Mouse (Mus musculus): ENCODE data around the gene Mta3.
A peak's percentile ranks its signal among the peaks of the same experiment; 100 is the strongest.

Gene Mta3

DNA sequence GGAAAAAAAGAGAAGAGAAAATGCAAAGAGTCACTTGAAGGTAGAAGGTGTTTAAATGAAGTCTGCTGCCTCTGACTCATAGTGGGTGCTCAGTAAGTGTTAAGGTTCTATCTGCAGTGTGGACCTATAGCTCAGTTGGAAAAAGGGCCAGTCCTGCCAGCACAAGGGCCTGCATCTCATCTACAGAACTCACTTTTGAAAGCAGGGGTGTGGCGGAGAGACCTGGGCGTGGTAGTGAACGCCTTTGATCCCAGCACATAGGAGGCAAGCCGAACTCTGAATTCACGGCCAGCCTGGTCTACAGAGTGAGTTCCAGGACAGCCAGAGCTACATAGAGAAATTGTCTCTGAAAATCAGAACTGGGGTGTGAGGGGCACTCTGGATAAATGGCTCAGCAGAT is 104.3 kb downstream of the Mta3 start:
- no peak for DNase-seq (ENCODE audit: low read depth)

DNA sequence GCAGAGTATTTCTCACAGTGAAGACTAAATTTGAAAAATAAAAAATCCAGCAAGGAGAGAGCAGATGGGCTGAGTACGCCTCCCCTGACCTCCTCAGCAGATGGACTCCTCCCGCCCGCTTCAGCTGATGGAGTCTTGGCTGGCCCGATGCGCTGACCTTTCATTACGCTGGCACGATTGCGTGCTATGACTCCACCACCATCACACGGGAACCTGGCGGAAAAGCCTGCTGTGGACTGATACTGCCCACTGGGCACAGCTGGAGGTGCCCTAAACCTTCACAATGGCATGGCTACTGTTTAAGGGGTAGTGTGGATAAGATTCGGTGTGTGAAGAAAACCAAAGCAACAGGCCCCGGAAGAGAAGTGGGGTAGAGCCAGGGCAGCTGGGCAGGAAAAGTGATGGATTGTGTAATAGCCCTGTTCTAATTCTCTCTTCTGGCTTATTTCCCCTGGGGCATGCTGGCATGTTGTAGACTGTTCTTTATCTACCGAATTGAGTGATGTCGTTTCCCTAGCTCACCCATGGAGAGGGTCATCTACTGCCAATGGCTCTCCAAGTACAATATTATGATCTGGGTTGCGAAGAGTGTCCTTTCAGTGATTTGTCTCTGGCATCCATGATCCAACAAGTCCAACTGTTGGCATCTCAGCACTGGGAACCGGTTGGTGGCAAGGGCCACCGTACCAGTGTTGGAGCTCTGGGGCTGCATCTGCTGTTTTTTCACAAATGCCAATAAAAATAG is 106.4 kb downstream of the Mta3 start:
- no peak for DNase-seq (ENCODE audit: low read depth)

DNA sequence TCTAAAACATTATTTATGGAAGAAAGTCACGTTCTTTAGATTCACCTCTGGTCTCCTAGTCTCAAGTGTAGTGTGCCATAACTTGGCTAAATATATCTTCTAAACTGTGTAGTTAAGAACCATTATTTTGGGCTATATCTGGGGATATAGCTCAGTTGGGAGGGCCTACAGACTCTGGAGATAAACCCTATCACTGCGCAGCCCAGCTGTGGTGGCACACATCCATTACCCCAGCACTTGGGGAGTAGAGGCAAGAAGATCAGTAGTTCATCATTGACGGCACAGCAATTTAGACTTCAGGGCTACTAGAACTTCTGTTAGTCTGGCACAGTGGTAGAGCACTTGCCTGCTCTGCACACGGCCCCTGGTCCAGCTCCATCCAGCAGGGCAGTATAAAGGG is 107.1 kb downstream of the Mta3 start:
- no peak for DNase-seq (ENCODE audit: low read depth)

DNA sequence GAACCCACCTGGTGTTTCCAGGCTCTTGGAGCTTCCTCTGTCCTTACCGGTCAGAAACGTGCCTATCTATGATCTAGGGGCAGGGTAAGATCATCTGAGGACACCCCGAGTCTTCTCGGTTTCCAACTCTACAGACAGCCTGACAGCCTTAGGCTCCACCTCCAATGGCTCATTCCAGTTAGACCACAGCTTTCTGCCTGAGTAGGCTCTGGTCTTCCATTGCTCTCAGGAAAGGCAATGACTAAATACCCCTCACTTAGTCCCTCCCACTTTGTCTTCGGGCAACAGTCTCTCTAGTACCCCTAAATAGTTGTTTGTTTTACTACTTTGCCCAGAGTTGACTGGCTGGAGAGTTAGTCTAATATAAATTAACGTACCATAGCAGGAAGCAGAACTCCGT is 111.0 kb downstream of the Mta3 start:
- no peak for DNase-seq (ENCODE audit: low read depth)

DNA sequence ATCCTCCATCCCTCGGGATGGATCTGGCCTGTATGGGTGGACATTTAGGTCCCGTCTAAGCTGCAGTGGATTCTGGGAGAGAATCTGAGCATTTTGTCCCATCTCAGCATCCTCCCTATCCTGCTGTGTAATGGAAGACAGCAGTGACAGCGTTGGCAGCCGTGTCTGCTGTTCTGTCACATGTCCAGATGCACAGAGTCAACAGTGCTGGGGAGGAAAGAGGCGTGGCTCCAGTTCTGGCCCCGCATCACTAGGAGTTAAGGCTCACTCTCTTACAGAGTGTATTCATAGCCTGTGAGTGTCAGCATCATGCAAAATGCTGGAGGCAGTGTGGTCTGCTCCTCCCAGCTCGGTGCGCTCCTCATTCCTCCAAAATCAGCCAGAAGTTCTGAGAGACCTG is 113.5 kb downstream of the Mta3 start:
- no peak for DNase-seq (ENCODE audit: low read depth)

DNA sequence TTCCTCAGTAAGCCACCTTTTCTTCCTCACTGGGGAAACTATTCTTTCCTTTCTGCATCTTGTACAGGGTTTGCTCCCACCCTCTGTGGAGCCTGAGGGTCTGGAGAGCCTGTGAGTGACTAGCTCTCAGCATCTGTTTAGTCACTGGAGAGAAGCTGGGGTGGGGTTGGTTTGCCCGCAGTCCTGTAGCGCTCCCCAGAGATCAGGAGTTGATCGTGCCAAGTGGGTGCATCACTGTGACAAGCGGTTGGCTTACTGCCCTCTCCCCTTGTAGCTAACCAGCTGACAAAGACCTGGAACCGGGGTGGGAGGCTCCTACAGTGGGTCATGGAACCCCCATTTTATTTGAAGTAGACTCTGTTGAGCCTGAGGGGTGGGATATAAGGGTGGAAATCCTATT is 114.7 kb downstream of the Mta3 start:
- DNase-seq (ENCODE audit: low read depth): no peak

DNA sequence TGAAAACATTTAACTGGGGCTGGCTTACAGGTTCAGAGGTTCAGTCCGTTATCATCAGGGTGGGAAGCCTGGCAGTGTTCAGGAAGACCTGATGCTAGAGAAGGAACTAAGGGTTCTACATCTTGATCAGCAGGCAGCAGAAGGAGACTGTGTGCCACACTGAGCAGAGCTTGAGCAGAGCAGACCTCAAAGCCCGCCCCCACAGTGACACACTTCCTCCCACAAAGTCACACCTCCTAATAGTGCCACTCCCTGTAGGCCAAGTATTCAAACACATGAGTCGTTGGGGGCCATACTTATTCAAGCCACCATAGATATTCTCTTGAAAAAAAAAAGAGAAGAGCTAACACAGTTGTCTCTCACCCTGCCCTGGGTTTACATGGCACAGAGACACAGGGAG is 115.9 kb downstream of the Mta3 start:
- peak; percentile 25 for DNase-seq (ENCODE audit: low read depth)

DNA sequence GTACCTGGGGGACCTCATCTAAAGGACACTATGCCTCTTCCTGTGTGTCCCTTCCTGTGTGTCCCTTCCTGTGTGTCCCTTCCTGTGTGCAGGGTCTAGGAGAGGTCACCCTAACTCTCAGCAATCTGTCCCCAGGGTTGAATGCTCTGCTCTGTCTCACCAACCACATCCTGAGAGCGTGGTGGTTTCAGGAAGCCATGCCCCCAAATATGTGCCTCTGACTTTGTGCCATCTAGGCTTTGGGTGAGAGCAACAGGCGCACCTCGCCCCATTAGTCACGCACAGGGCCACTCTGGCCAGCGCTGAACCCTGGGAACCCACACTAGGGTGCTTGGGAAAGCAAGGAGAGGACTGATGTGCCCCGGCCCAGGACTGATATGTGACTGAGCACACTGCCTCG is 117.9 kb downstream of the Mta3 start:
- peak; percentile 41 for DNase-seq (ENCODE audit: low read depth)

DNA sequence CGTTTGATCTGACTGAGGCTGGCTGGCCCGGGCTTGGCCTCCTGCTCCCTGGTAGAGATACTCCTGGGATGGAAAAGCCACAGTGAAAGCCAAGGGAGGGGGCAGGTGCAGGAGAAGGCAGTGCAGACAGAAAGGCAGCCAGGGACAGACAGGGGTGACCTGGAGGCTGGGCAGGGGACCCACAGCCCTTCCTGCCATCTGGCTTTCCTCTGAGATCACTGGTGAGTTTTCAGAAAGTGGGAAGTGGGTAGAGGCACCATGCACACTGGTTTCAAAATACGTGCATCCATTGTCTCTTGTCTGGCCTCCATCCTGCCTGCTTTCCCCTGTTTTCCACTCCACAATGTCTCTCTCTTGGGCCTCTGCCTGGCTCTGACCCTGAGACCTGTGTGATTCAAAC is 123.4 kb downstream of the Mta3 start:
- no peak for DNase-seq (ENCODE audit: low read depth)

DNA sequence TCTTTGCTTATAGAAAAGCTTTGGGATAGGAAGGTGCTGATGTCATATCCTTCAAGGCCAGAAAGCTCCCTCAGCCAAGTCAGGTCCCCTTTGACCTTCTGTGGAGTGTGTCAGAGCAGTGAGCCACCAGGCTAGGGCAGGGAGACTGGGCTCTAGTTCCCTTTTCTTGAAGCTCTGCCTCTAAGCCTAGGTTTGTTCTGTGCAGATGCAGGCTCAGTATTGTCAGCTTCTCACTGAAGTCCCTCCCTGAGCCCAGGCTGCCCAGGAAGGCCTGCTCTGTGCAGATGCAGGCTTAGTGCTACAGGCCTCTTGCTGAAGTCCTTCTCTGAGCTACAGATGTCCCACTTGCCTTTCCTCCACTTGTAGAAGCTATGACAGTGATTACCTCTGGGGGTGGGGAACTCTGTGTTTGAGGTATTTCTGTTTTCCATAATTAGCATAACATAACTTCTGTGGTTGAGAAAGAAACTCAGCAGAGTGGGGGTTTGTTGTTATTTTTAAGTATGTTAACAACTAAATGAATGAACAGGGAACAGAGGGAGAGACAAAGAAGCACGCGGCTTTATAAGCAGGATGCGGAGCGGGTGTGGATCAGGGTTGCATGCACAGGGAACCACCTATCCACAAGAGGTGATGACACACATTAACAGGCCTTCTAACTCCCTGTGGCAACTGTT is 124.8 kb downstream of the Mta3 start:
- DNase-seq (ENCODE audit: low read depth): peak; percentile 52

DNA sequence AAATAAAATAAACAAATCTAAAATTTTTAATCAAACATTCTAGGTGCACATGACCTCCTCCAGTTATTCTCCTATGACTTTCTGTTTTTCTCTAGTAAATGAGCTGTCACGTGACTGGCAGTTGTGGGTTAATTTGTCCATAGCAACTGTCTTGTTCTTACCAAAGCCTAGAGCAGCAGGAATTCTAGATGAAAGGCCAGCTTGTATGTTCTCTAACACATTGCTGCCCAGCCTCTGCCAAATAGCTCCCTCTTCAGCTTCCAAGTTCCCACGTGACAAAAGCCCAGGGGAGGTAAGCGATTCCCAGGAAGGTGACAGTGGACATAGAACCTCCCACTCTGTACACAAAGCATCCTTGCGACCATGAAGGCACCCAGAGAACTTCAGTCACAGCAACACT is 128.2 kb downstream of the Mta3 start:
- DNase-seq (ENCODE audit: low read depth): no peak

DNA sequence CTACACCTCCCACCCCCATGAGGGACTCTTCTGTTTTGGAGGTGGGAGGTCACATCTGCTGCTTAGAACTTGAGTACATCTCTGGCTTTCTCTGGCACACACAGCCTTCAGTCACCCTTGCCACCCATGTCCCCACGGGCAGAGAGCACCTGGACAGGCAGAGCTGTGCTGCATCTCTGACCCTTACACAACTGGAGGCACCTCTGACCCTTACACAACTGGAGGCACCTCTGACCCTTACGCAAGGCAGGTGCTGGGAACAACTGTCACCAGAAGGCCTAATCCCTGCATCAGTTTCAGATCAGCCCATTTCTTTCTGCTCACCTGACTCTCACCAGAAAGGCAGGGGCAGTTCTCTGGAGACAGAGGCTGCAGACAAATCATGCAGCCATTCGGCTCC is 130.1 kb downstream of the Mta3 start:
- no peak for DNase-seq (ENCODE audit: low read depth)

DNA sequence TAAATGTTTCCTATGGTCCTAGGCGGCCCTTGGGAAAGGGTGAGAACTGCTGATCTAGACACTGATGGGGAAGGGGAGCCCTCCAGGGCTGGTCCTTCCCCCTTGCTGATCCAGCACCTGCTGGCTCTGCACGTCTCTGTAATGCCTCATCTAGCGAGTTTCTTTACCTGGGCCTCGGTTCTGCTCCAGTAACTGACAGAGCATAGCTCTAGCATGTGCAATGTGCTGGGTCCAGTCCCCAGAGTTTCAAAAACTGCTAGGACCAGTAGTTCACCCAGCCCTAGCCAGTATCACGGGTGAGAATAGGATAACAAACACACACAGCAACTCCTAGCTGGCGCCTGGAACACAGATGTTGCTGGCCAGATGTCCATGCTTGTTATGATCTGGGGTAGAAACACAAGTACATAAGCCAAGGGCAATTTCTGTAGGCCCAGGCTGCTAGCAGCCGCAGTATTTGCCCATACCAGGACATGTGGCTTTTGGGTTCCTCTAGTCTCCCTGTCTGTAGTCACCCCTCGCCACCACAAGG is 131.8 kb downstream of the Mta3 start:
- DNase-seq (ENCODE audit: low read depth): no peak

DNA sequence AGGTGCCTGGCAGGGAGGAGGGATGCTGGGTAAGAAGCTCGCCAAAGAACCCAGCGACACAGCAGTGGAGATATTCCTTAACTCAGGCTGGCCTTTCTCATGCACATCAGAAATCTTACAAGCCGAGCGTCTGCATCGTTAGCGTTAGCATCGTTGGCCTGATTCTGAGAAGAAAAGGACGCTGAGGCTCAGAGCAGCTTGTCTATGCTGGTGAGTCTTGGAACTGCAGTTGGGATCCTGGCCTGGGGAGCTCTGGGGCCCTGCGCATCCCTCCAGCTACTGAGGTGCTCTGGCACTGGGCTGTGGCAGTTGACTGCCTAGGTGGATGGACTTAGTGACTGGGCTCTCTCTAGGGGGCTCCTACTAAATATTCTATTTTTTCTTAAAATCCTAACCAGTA is 133.2 kb downstream of the Mta3 start:
- no peak for DNase-seq (ENCODE audit: low read depth)

DNA sequence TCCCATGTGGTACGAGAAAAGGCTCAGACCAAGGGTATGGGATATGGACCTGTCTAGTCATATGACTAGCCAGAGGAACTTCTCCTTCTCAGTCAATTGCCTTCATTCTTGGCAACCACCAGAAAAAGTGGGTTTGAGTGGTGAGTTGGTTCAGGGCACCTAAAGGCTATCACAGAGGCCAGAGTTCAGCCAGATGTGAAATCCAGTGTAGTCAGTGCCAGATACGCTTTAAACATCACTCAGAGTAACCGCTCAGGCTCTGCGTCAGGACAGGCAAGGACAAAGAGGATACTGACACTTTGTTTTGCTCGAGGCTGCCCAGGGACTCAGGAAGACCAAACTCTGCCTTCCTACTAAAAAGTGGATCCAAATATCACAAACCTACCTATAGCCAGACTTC is 135.0 kb downstream of the Mta3 start:
- DNase-seq (ENCODE audit: low read depth): no peak

DNA sequence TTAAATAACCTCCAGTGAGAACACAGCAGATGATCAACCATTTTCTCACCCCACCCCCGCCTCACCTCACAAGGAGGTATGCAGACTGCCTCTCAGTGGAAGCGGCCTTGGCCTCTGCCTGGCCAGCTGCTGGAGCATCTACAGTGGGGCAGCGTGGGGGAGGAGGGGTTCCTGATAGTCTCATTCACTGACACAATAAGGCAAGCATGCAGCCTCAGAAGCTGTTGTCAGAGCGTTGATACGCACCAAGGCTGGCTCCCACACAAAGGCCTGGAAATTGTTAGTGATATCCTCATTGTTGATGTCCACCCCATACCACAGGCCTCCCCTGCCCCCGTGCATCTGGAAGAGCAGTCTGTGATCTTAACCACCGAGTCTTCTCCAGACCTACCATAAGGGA is 137.8 kb downstream of the Mta3 start:
- no peak for DNase-seq (ENCODE audit: low read depth)

DNA sequence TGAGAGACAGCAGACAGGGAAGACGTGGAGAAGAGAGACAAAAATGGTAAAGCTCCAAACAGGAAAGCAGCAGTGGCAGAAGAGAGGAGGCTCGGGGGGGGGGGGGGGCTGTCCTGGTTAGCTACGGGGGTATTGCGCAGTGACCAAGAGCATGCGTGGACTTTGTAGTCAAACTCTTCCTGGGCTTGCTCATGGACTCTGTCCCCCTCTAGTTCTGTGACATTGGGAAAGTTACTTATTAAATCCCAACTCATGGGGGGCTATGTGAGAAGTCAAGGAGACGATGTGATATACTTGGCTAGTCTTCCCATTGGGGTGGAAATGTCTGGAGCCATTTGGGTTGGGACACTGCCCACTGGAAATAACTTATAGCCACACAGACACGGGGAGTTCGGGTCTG is 139.6 kb downstream of the Mta3 start:
- DNase-seq (ENCODE audit: low read depth): no peak

DNA sequence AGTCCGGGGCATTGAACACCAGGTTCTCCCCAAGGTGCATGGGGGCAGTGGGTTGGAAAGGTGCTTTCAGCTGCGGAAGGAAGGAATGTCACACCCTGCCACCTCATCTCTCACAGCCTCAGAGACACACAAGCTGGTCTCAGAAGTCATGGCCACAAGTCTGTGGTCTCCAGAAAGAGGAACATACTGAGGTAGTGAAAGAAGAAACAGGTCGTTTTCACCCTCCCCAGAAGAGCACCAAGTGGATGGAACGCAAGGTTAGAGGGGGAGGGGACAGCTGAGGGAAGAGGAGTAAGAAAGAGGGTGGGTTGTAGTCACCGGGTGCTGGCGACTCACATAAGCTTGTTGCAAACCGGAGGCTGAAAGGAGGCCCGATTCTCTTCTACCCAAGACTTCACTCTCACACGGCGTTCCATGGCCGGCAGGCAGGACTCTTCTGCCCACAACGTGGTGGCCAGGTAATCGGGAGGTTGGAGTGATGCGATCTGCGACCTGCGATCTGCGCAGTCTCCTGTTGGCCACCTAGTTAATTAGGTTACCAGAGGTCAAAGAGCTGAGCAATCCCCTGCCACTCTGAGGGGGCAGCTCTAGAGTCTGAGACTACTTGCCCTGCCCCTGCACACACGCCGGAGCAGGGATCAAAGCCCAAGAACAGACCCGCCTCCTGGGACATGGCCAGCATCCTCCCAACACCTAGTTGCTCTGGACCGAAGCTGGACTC is 140.5 kb downstream of the Mta3 start:
- peak; percentile 48 for DNase-seq (ENCODE audit: low read depth)

DNA sequence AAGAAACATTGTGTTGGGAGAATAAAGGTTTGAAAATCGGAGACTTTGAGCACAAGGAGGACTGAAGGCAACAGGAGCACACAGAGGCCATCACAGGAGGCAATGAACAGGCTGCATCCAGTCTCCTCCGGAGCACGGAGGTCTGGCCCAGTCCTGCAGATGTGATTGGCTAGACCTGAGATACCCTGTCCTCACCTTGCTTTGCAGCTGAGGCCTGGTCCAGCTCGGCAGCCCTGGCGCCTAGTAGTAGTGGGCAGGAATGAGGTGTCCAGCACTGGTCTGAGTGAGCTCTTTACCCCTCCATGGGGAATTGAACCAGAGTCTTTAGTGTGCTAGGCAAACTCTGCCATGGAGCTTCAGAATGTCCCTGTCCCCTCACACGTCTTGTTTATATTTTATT is 141.1 kb downstream of the Mta3 start:
- no peak for DNase-seq (ENCODE audit: low read depth)

DNA sequence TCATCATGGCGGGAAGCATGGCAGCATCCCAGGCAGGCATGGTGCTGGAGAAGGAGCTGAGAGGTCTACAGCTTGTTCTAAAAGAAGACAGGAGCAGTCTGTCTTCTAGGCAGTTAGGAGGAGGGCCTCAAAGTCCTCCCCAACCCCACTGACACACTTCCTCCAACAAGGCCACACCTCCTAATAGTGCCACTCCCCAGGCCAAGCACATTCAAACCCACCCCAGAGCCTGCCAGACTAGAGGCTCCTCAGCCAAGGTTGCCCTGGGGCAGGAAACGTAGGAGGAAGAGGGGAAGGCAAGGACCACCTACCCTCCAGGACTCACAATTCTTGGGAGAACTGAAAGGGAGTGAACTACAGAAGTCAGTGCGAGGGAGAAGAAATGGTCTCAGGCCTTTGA is 141.9 kb downstream of the Mta3 start, which contains the start of gene Haao:
Gene Haao, minus strand, starts transcription at position 149 of the 400 bp plus-strand sequence.
- peak; percentile 44 for DNase-seq (ENCODE audit: low read depth)

DNA sequence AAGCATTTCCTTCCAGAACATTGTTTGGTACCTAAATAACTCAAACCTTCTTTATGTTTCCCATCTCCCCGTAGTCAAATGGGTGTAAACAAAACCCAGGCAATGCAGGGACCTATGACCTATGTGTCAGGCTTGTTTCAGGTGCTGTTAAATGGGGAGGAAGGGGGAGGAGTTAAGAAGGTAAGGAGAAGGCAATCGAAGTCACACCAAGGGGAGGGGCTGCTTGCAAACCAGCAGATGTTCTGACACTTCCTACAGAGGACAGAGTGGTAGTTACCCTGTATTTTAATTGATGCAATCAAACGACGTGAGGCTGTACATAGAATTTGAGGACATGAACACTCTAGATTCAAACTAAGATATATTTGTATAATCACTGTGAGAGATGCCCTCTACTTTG is 142.5 kb downstream of the Mta3 start:
- peak; percentile 60 for DNase-seq (ENCODE audit: low read depth)

DNA sequence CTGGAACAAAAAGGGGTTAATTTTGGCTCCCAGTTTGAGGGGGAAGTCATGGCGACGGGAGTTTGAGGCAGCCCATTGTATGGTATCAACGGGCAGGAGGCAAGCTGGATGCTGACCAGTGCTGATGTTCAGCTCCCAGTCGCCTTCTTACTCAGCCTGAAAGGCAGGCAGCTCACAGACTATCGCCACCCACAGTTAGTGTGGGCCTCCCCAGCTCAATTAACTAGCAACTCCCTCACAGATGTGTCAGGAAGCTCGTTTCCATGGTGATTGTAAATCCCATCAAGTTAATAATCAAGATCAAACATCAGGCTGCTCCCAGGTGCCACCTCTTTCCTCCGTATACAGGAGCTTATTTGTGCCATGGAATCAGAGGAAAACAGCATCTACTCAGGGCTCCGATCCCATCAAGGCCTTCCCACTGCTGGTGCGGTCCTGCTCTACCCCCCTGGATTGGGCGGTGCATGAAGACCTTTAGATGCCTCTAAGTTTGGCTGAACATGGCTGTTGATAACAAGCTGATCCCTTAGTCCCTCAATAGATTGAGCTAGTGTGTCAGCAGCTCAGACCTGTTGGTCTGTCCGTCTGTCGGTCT is 143.2 kb downstream of the Mta3 start:
- DNase-seq (ENCODE audit: low read depth): no peak

DNA sequence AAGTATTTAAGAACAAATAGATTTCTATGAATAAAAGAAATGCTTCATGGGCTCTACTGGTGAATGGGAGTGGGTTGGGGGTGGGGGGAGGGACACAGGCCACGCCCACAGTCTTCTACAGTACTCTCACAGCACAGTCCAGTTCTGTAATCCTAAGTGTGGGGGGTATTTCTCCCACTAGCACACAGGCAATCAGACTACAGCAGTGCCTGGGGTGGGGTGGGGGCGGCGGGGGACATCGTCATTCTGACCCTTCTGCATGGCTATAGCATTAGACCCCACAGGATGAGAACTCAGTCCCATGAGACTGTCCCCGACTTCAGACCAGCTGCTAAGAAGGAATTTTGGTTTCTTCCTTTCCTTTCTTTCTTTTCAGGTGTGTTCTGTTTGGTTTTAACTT is 143.8 kb downstream of the Mta3 start:
- no peak for DNase-seq (ENCODE audit: low read depth)

All from induced T-regulatory cell, adult 2 months (primary cell).